ENCODE assay signal across 12 mouse cellular contexts in the genomic region with DNA sequence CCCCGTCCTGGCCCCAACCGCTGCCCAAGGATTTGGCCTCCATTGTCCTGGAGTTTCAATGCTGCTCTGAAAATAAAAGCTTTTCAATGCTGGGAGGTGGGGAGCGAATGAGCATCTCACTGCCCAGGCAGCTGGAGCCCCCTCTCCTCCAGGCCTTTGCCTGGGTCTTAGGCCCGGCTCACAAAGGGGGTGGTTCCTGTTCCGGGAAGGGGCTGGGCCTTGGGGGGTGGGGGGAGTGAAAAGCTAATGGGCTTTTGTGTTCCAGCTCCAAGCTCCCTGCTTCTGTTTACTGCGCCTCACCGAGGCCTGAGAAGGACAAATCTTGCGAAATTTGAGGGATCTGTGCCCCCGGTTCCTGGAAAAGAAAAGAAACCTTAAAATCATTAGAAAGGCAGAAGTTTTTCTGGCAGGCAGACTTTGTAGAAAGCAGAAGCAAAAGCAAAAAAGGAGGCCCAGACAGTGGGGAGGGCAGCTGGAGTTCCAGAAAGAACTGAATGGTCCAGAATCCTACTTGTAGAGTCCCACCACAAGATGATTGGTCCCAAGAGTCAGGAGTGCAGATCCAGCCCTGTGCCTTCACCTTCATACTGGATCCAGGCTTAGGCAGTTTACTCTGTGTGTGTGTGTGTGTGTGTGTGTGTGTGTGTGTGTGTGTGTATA. TPM values are rescaled to one million over a fixed set of nuclear protein-coding genes. Genes with fewer than 3 reads are reported as not detected.
DNase-seq lines count a peak whose midpoint lies in the region; ATAC-seq and TF ChIP-seq lines count a peak whose summit lies in the region.
"Had no signal": no experiment of that assay in that cellular context is flagged by ENCODE, and none has a peak within 500 bp of the region (broad histone marks: within the 10 kb centered on the region; RNA-seq: fewer than 3 reads in every experiment).

No protein-coding gene starts in this region.

- TF ChIP-seq EP300 in liver, postnatal 0 days (IDR thresholded peaks at IDR 0.05; ENCODE audit: low read depth) = no peak

- no peaks in the 10 kb centered on the region for H3K9me3 ChIP-seq in forebrain, embryonic 13.5 days (replicated peaks)
- H3K9me3 ChIP-seq in liver, postnatal 0 days (ENCODE audit: low read length) = no peaks in the 10 kb centered on the region
- no peaks in the 10 kb centered on the region for H3K9me3 ChIP-seq in intestine, postnatal 0 days (ENCODE audit: control insufficient read depth)

- WGBS in forebrain, embryonic 13.5 days = 4% methylated on average over 9 of the region's 9 CpGs
- WGBS in liver, postnatal 0 days (ENCODE audit: insufficient replicate concordance) = 34% methylated on average over 9 of the region's 9 CpGs
- WGBS in intestine, postnatal 0 days = 57% methylated on average over 9 of the region's 9 CpGs

- TF ChIP-seq CTCF in liver, postnatal 0 days (IDR thresholded peaks at IDR 0.05; ENCODE audit: low read depth) = no peak
- no peak for TF ChIP-seq CTCF in intestine, postnatal 0 days (IDR thresholded peaks at IDR 0.05; ENCODE audit: low read depth)

- peak; percentile 83; the same call in 1 of the 2 replicates for ATAC-seq in forebrain, embryonic 13.5 days
- peak; percentile 47 for ATAC-seq in liver, postnatal 0 days
- no peak for ATAC-seq in intestine, postnatal 0 days

- peak overlapping the region; percentile 45; the same call in 1 of the 2 replicates for H3K27ac ChIP-seq in forebrain, embryonic 13.5 days
- peak overlapping the region; percentile 58; the same call in 1 of the 2 replicates for H3K27ac ChIP-seq in liver, postnatal 0 days (ENCODE audit: low read depth)
- H3K27ac ChIP-seq in intestine, postnatal 0 days (ENCODE audit: low read depth, low read length) = no peak overlapping the region

- peak; percentile 73 for DNase-seq in retina, postnatal 1 day
- DNase-seq in retina, embryonic 14.5 days (ENCODE audit: low spot score) = no peak
- DNase-seq in liver, postnatal 0 days = peak; percentile 51
- DNase-seq in adrenal gland, adult 8-10 months = no peak
- DNase-seq in right cerebral cortex, postnatal 25 days = no peak
- no peak for DNase-seq in thymus, postnatal 10 days (ENCODE audit: low spot score in 2 of 2)
- DNase-seq: gastrocnemius, postnatal 36 days; kidney, adult 2 months; right cerebral cortex, postnatal 14 days had no signal

- no peak overlapping the region for H3K4me3 ChIP-seq in forebrain, embryonic 13.5 days
- H3K4me3 ChIP-seq in liver, postnatal 0 days (ENCODE audit: low read depth, low read length) = no peak overlapping the region
- no peak overlapping the region for H3K4me3 ChIP-seq in intestine, postnatal 0 days (ENCODE audit: low read depth, low read length)

- H3K4me1 ChIP-seq in forebrain, embryonic 13.5 days = peaks cover 18% of the 10 kb centered on the region
- H3K4me1 ChIP-seq in liver, postnatal 0 days (ENCODE audit: insufficient read depth) = peaks cover 28% of the 10 kb centered on the region
- no peaks in the 10 kb centered on the region for H3K4me1 ChIP-seq in intestine, postnatal 0 days (replicated peaks; ENCODE audit: control insufficient read depth, insufficient read depth, low read length)

- peaks cover 15% of the 10 kb centered on the region for H3K27me3 ChIP-seq in forebrain, embryonic 13.5 days
- H3K27me3 ChIP-seq in liver, postnatal 0 days (ENCODE audit: insufficient read depth, low read length) = no peaks in the 10 kb centered on the region
- H3K27me3 ChIP-seq in intestine, postnatal 0 days (replicated peaks; ENCODE audit: control insufficient read depth, insufficient read depth, low read length) = no peaks in the 10 kb centered on the region
- H3K27me3 ChIP-seq: CH12.LX had no signal

- H3K36me3 ChIP-seq in forebrain, embryonic 13.5 days (ENCODE audit: poor library complexity, severe bottlenecking) = no peaks in the 10 kb centered on the region
- H3K36me3 ChIP-seq in liver, postnatal 0 days (replicated peaks; ENCODE audit: insufficient read depth, low read length) = no peaks in the 10 kb centered on the region
- no peaks in the 10 kb centered on the region for H3K36me3 ChIP-seq in intestine, postnatal 0 days (ENCODE audit: control insufficient read depth, insufficient read depth)

- peak overlapping the region; percentile 31 for H3K4me2 ChIP-seq in forebrain, embryonic 13.5 days
- no peak overlapping the region for H3K4me2 ChIP-seq in liver, postnatal 0 days (ENCODE audit: low read depth, low read length)
- no peak overlapping the region for H3K4me2 ChIP-seq in intestine, postnatal 0 days (replicated peaks; ENCODE audit: low read depth)

- no peak overlapping the region for H3K9ac ChIP-seq in forebrain, embryonic 13.5 days
- no peak overlapping the region for H3K9ac ChIP-seq in liver, postnatal 0 days (replicated peaks)
- H3K9ac ChIP-seq in intestine, postnatal 0 days (ENCODE audit: low read depth, low read length) = no peak overlapping the region

RNA-seq across cellular contexts. Expression of gene Hs3st3b1, which starts 23.5 kb away (rescaled TPM):
- polyA plus RNA-seq in forebrain, embryonic 13.5 days (2015; fragmentation: Nextera tagmentation; extraction: Ambion mirVana) = 2.4 and 3.2 TPM in 2 replicates
- polyA plus RNA-seq in liver, postnatal 0 days (2015; fragmentation: Nextera tagmentation; extraction: Ambion mirVana) = 20.0 and 21.1 TPM in 2 replicates
- total RNA-seq in adrenal gland, adult 8-10 months (2022) = 1 to 10 TPM; 1.5 to 2.8 (median 2.2) TPM
- polyA plus RNA-seq in intestine, postnatal 0 days (2015; fragmentation: Nextera tagmentation; extraction: Ambion mirVana) = 2.5 and 2.6 TPM in 2 replicates

Comparison
In these comparisons a context has a peak if more than half of its experiments do, and no peak if none do; other contexts are left out.
1. DNase-seq: peak in retina, postnatal 1 day (single experiment) and liver, postnatal 0 days (single experiment); none in retina, embryonic 14.5 days (single experiment), adrenal gland, adult 8-10 months (single experiment), right cerebral cortex, postnatal 25 days (single experiment) and thymus, postnatal 10 days (0 of 2).